Mouse (Mus musculus) myocyte (in vitro differentiated cells): ENCODE results near the gene Gdf15.

ENCODE experiments used
- CEBPB ChIP-seq: IDR thresholded peaks from 2 replicates; pipeline ENCODE4 v1.6.1; 2011; ENCODE audit warnings: mild to moderate bottlenecking, moderate library complexity; ENCODE audit not compliant: poor library complexity, insufficient read depth, severe bottlenecking
- E2F4 ChIP-seq: IDR thresholded peaks from one replicate; pipeline ENCODE4 v1.6.1; 2011; ENCODE audit warnings: mild to moderate bottlenecking, control low read depth, moderate library complexity; ENCODE audit not compliant: insufficient read depth
- MAX ChIP-seq: IDR thresholded peaks from one replicate; pipeline ENCODE4 v1.6.1; 2011; ENCODE audit warnings: low read depth, mild to moderate bottlenecking, control low read depth
- MYOD1 ChIP-seq, 3 experiments: IDR thresholded peaks; one replicate each; pipeline ENCODE4 v1.6.1; 2011; ENCODE audit warnings: control low read depth in 2 of 3, low read depth in 2 of 3, mild to moderate bottlenecking in 2 of 3, moderate library complexity in 1 of 3; ENCODE audit not compliant: insufficient read length in 2 of 3, control insufficient read depth in 1 of 3
- MYOG ChIP-seq, 3 experiments: IDR thresholded peaks; one replicate each; pipeline ENCODE4 v1.6.1; 2011; ENCODE audit warnings: control low read depth in 2 of 3, low read depth in 2 of 3, mild to moderate bottlenecking in 2 of 3; ENCODE audit not compliant: insufficient read length in 2 of 3, control insufficient read depth in 1 of 3, insufficient read depth in 1 of 3
- POLR2A ChIP-seq: IDR thresholded peaks from one replicate; pipeline ENCODE4 v1.6.1; 2011; ENCODE audit warnings: low read depth, mild to moderate bottlenecking, control low read depth, moderate library complexity; ENCODE audit not compliant: insufficient read length
- POLR2AphosphoS2 ChIP-seq: IDR thresholded peaks from one replicate; pipeline ENCODE4 v1.6.1; 2011; ENCODE audit warnings: low read depth, control low read depth; ENCODE audit not compliant: insufficient read length
- REST ChIP-seq: IDR thresholded peaks from one replicate; pipeline ENCODE4 v1.6.1; 2011; ENCODE audit warnings: mild to moderate bottlenecking, control low read depth, moderate library complexity; ENCODE audit not compliant: insufficient read depth, insufficient read length
- TCF12 ChIP-seq: IDR thresholded peaks from one replicate; pipeline ENCODE4 v1.6.1; 2011; ENCODE audit warnings: mild to moderate bottlenecking, control low read depth; ENCODE audit not compliant: poor library complexity, insufficient read depth, severe bottlenecking
- USF1 ChIP-seq: IDR thresholded peaks from one replicate; pipeline ENCODE4 v1.6.1; 2011; ENCODE audit warnings: low read depth, mild to moderate bottlenecking, control low read depth, moderate library complexity

DNA sequence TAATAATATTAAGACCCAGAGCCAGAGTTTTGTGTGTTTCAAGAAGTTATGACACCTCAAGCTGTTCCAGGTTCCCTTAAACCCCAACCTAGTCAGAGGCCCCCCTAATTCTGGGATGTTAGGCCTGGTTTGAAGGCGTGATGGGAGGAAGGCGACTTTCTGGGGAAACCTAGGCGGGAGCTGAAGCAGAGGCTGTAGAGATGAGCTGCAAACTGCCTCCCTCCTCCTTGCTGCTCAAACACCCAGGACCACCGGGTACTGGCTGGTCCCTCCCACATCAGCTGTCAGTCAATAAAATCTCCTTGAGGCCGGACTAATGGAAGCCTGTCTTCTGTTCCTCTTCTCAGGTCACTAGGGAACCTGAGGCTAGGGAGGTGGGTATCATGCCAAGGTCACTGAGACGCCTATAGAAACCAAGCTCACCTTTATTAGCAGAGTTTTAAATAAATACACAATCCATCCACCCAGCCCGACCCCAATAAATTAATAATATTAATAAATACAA, 3.2 kb downstream of the Gdf15 start:
- TF ChIP-seq MYOG (IDR thresholded peaks at IDR 0.05; ENCODE audit: control insufficient read depth in 1 of 3, insufficient read depth in 1 of 3, insufficient read length in 2 of 3, low read depth in 2 of 3) (no peak), MAX (no peak), POLR2A (no peak), CEBPB (no peak), POLR2AphosphoS2 (no peak), REST (no peak), E2F4 (no peak), MYOD1 (IDR thresholded peaks at IDR 0.05; ENCODE audit: control insufficient read depth in 1 of 3, insufficient read length in 2 of 3, low read depth in 2 of 3) (no peak), USF1 (no peak), TCF12 (no peak)
